Mouse (Mus musculus): ENCODE measurements around the gene Scamp1.
"Not testable (repeated sequence)": the region's sequence is repeated elsewhere in the genome, so short reads cannot be mapped to it uniquely, and the experiment has no call there.

The Scamp1 gene

GRCm38 (mm10) chr13:94285281-94285871 is at the start of gene Scamp1:
TSS of gene Scamp1 (minus strand) at chr13:94285857.
- DNase-seq (ENCODE audit: extremely low read depth, low read depth, low spot score), result no peak

GRCm38 (mm10) chr13:94330392-94330979 is 44.8 kb upstream of the Scamp1 start:
- no peak for DNase-seq (ENCODE audit: extremely low read depth, low read depth, low spot score)

GRCm38 (mm10) chr13:94329005-94329404 is 43.3 kb upstream of the Scamp1 start:
- DNase-seq (ENCODE audit: extremely low read depth, low read depth, low spot score), result not testable (repeated sequence)

GRCm38 (mm10) chr13:94328063-94328462 is 42.4 kb upstream of the Scamp1 start:
- DNase-seq (ENCODE audit: extremely low read depth, low read depth, low spot score), result peak; percentile 73

GRCm38 (mm10) chr13:94322475-94322874 is 36.8 kb upstream of the Scamp1 start:
- no peak for DNase-seq (ENCODE audit: extremely low read depth, low read depth, low spot score)

- DNase-seq (ENCODE audit: extremely low read depth, low read depth, low spot score), result no peak
These were observed 35.6 kb upstream of the Scamp1 start for GRCm38 (mm10) chr13:94321094-94321792.

- DNase-seq (ENCODE audit: extremely low read depth, low read depth, low spot score), result no peak
These were observed 31.4 kb upstream of the Scamp1 start for GRCm38 (mm10) chr13:94316975-94317511.

- not testable (repeated sequence) for DNase-seq (ENCODE audit: extremely low read depth, low read depth, low spot score)
These were observed 27.2 kb upstream of the Scamp1 start for GRCm38 (mm10) chr13:94312812-94313211.

GRCm38 (mm10) chr13:94308279-94308678 is 22.6 kb upstream of the Scamp1 start:
- DNase-seq (ENCODE audit: extremely low read depth, low read depth, low spot score), result no peak

GRCm38 (mm10) chr13:94307531-94307930 is 21.9 kb upstream of the Scamp1 start:
- no peak for DNase-seq (ENCODE audit: extremely low read depth, low read depth, low spot score)

GRCm38 (mm10) chr13:94306968-94307289 is 21.3 kb upstream of the Scamp1 start:
- no peak for DNase-seq (ENCODE audit: extremely low read depth, low read depth, low spot score)

GRCm38 (mm10) chr13:94306277-94306967 is 20.8 kb upstream of the Scamp1 start:
- DNase-seq (ENCODE audit: extremely low read depth, low read depth, low spot score), result no peak

GRCm38 (mm10) chr13:94300946-94301538 is 15.4 kb upstream of the Scamp1 start:
- DNase-seq (ENCODE audit: extremely low read depth, low read depth, low spot score), result no peak

GRCm38 (mm10) chr13:94300232-94300631 is 14.6 kb upstream of the Scamp1 start:
- no peak for DNase-seq (ENCODE audit: extremely low read depth, low read depth, low spot score)

GRCm38 (mm10) chr13:94298401-94298800 is 12.7 kb upstream of the Scamp1 start:
- no peak for DNase-seq (ENCODE audit: extremely low read depth, low read depth, low spot score)

- no peak for DNase-seq (ENCODE audit: extremely low read depth, low read depth, low spot score)
These were observed 10.7 kb upstream of the Scamp1 start for GRCm38 (mm10) chr13:94296371-94296770.

GRCm38 (mm10) chr13:94295922-94296321 is 10.3 kb upstream of the Scamp1 start:
- DNase-seq (ENCODE audit: extremely low read depth, low read depth, low spot score), result no peak

GRCm38 (mm10) chr13:94294886-94295285 is 9.2 kb upstream of the Scamp1 start:
- DNase-seq (ENCODE audit: extremely low read depth, low read depth, low spot score), result no peak

- DNase-seq (ENCODE audit: extremely low read depth, low read depth, low spot score), result no peak
These were observed 8.3 kb upstream of the Scamp1 start for GRCm38 (mm10) chr13:94293911-94294310.

GRCm38 (mm10) chr13:94286195-94286594 is 538 bp upstream of the Scamp1 start:
- DNase-seq (ENCODE audit: extremely low read depth, low read depth, low spot score), result no peak

Measured in fat pad, adult 2 months (tissue).